Comparison of ENCODE assay signal across 13 mouse cellular contexts in the genomic region with DNA sequence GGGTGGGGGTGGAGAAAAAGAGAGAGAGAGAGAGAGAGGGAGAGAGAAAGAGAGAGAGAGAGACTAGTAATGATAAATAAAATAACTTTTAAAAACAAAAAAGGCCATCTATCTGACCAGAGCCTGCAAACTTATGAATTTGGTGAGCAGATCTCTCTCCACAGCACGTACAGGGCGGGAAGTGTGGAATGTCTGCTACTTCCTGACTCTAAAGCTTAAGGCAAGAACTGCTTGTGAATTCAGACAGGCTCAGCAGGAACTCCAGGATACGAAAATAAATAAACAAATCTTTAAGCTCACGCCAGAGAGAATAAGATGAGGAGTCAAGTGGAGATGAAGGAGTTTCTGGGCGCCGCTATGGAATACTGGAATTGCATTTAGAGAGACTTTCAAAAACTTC.
DNase-seq lines count a peak whose midpoint lies in the region; ATAC-seq and TF ChIP-seq lines count a peak whose summit lies in the region.
"Had no signal": no experiment of that assay in that cellular context is flagged by ENCODE, and none has a peak within 500 bp of the region (broad histone marks: within the 10 kb centered on the region; RNA-seq: fewer than 3 reads in every experiment).

No protein-coding gene starts in this region.

- H3K4me2 ChIP-seq in kidney, embryonic 15.5 days, result no peak overlapping the region
- H3K4me2 ChIP-seq: liver, embryonic 15.5 days; midbrain, embryonic 13.5 days had no signal

- TF ChIP-seq CTCF in testis, adult 2 months (IDR thresholded peaks at IDR 0.05; ENCODE audit: control insufficient read depth, insufficient read depth, insufficient replicate concordance, low read depth, low read length), result no peak

- H3K27ac ChIP-seq in kidney, embryonic 15.5 days, result 0 out of 2 replicates have a peak overlapping the region, but pooled peaks have one; percentile 48
- H3K27ac ChIP-seq in testis, adult 2 months (ENCODE audit: control insufficient read depth, insufficient read depth, low read depth, low read length), result peak overlapping the region; percentile 39; the same call in 1 of the 2 replicates
- H3K27ac ChIP-seq: liver, embryonic 15.5 days; midbrain, embryonic 13.5 days had no signal

- peaks cover 75% of the 10 kb centered on the region for H3K27me3 ChIP-seq in kidney, embryonic 15.5 days
- no peaks in the 10 kb centered on the region for H3K27me3 ChIP-seq in testis, adult 2 months (ENCODE audit: control insufficient read depth, insufficient read depth, low read length)

- H3K4me1 ChIP-seq in kidney, embryonic 15.5 days, result no peaks in the 10 kb centered on the region
- H3K4me1 ChIP-seq in testis, adult 2 months (ENCODE audit: control insufficient read depth, insufficient read depth, low read length), result no peaks in the 10 kb centered on the region
- H3K4me1 ChIP-seq: liver, embryonic 15.5 days; midbrain, embryonic 13.5 days had no signal

- no peak for ATAC-seq in kidney, embryonic 15.5 days (replicated peaks; ENCODE audit: low FRiP score)
- ATAC-seq: midbrain, embryonic 13.5 days had no signal

- H3K4me3 ChIP-seq in kidney, embryonic 15.5 days (replicated peaks), result no peak overlapping the region
- no peak overlapping the region for H3K4me3 ChIP-seq in testis, adult 2 months (ENCODE audit: control insufficient read depth, low read depth, low read length)
- H3K4me3 ChIP-seq: liver, embryonic 15.5 days; midbrain, embryonic 13.5 days had no signal

- no peak overlapping the region for H3K9ac ChIP-seq in kidney, embryonic 15.5 days
- H3K9ac ChIP-seq: liver, embryonic 15.5 days; midbrain, embryonic 13.5 days had no signal

- no peak for TF ChIP-seq POLR2A in testis, adult 2 months (IDR thresholded peaks at IDR 0.05; ENCODE audit: control insufficient read depth, low read depth, low read length)

- H3K9me3 ChIP-seq in kidney, embryonic 15.5 days (replicated peaks), result no peaks in the 10 kb centered on the region
- H3K9me3 ChIP-seq: liver, embryonic 15.5 days; midbrain, embryonic 13.5 days had no signal

- DNase-seq in heart, adult 11 months, result peak; percentile 56
- DNase-seq in heart, postnatal 10 days, result no peak
- DNase-seq in kidney, postnatal 36 days, result no peak
- DNase-seq in testis, postnatal 14 days (ENCODE audit: low spot score), result no peak
- DNase-seq in yolk sac, embryonic 10.5 days (ENCODE audit: low spot score), result peak; percentile 16
- DNase-seq in spleen, adult 18-20 months, result no peak
- DNase-seq: adrenal gland, postnatal 10 days; cerebellum, postnatal 25 days; thymus, adult 18-20 months had no signal

- 35% methylated on average over 6 of the region's 6 CpGs for WGBS in kidney, embryonic 15.5 days

- intact Hi-C loops in heart, postnatal 10 days (cut with DNase I), result no loop called here

- H3K36me3 ChIP-seq in kidney, embryonic 15.5 days, result no peaks in the 10 kb centered on the region
- no peaks in the 10 kb centered on the region for H3K36me3 ChIP-seq in testis, adult 2 months (ENCODE audit: control insufficient read depth, insufficient read depth, low read length)
- H3K36me3 ChIP-seq: liver, embryonic 15.5 days; midbrain, embryonic 13.5 days had no signal

Comparison
In these comparisons a context has a peak if more than half of its experiments do, and no peak if none do; other contexts are left out.
1. DNase-seq: peak in heart, adult 11 months (single experiment) and yolk sac, embryonic 10.5 days (single experiment); none in heart, postnatal 10 days (0 of 2), kidney, postnatal 36 days (0 of 2), testis, postnatal 14 days (single experiment) and spleen, adult 18-20 months (0 of 2).